Mouse (Mus musculus) c-Kit-positive CD71-positive TER-119-positive erythroid progenitor cells, embryonic 14.5 days (primary cell): ENCODE measurements around the gene Cchcr1.
A peak's percentile ranks its signal among the peaks of the same experiment; 100 is the strongest.

Experiments used
- DNase-seq: peaks from one replicate; pipeline ENCODE4 v3.0.0-alpha.2; 2013; ENCODE audit warnings: low spot score

Gene Cchcr1

GRCm38 (mm10) chr17:35515911-35516640 is 824 bp upstream of the Cchcr1 start:
- DNase-seq = no peak

GRCm38 (mm10) chr17:35517526-35517925 is 626 bp downstream of the Cchcr1 start:
- DNase-seq = peak; percentile 17

- DNase-seq = no peak
Observed at GRCm38 (mm10) chr17:35524354-35524753, 7.5 kb downstream of the Cchcr1 start.

- DNase-seq = no peak
Observed at GRCm38 (mm10) chr17:35526644-35527043, 9.7 kb downstream of the Cchcr1 start.

- DNase-seq = no peak
Observed at GRCm38 (mm10) chr17:35532360-35532759, 15.5 kb downstream of the Cchcr1 start.

- no peak for DNase-seq
Observed at GRCm38 (mm10) chr17:35532901-35533300, 16.0 kb downstream of the Cchcr1 start, which contains the start of gene Psors1c2. Gene Psors1c2 (plus strand): TSS chr17:35533201.

- peak; percentile 56 for DNase-seq
Observed at GRCm38 (mm10) chr17:35534343-35534742, 17.4 kb downstream of the Cchcr1 start.

- DNase-seq = no peak
Observed at GRCm38 (mm10) chr17:35537421-35537820, 20.5 kb downstream of the Cchcr1 start.

- DNase-seq = no peak
Observed at GRCm38 (mm10) chr17:35538476-35538875, 21.6 kb downstream of the Cchcr1 start.

GRCm38 (mm10) chr17:35539540-35539939 is 22.6 kb downstream of the Cchcr1 start:
- DNase-seq = no peak

- DNase-seq = no peak
Observed at GRCm38 (mm10) chr17:35542761-35543411, 26.0 kb downstream of the Cchcr1 start.

GRCm38 (mm10) chr17:35543412-35543861 is 26.5 kb downstream of the Cchcr1 start:
- no peak for DNase-seq

- no peak for DNase-seq
Observed at GRCm38 (mm10) chr17:35544001-35544400, 27.1 kb downstream of the Cchcr1 start.

GRCm38 (mm10) chr17:35544680-35545079 is 27.8 kb downstream of the Cchcr1 start:
- DNase-seq = peak; percentile 40

GRCm38 (mm10) chr17:35547465-35547864 is 30.6 kb downstream of the Cchcr1 start:
- no peak for DNase-seq

GRCm38 (mm10) chr17:35548636-35549035 is 31.7 kb downstream of the Cchcr1 start:
- no peak for DNase-seq

- no peak for DNase-seq
Observed at GRCm38 (mm10) chr17:35549437-35550142, 32.7 kb downstream of the Cchcr1 start.

GRCm38 (mm10) chr17:35550143-35550494 is 33.2 kb downstream of the Cchcr1 start:
- no peak for DNase-seq

- no peak for DNase-seq
Observed at GRCm38 (mm10) chr17:35550871-35551270, 34.0 kb downstream of the Cchcr1 start.

- no peak for DNase-seq
Observed at GRCm38 (mm10) chr17:35551881-35552414, 35.0 kb downstream of the Cchcr1 start, which contains the start of gene Cdsn. Gene Cdsn (plus strand): TSS chr17:35552128.

GRCm38 (mm10) chr17:35554321-35554720 is 37.4 kb downstream of the Cchcr1 start:
- DNase-seq = no peak

- DNase-seq = no peak
Observed at GRCm38 (mm10) chr17:35554761-35555397, 38.0 kb downstream of the Cchcr1 start.
